Comparison of ENCODE assay signal across 15 mouse cellular contexts in genomic region chr8:86828925-86829324, GRCm38 (mm10). TPM values are rescaled to one million over a fixed set of nuclear protein-coding genes. Genes with fewer than 3 reads are reported as not detected.
DNase-seq lines count a peak whose midpoint lies in the region; ATAC-seq and TF ChIP-seq lines count a peak whose summit lies in the region.
"Had no signal": no experiment of that assay in that cellular context is flagged by ENCODE, and none has a peak within 500 bp of the region (broad histone marks: within the 10 kb centered on the region; RNA-seq: fewer than 3 reads in every experiment).

No protein-coding gene starts in this region.

- no peak overlapping the region for H3K4me3 ChIP-seq in heart, adult 2 months
- no peak overlapping the region for H3K4me3 ChIP-seq in heart, embryonic 12.5 days
- no peak overlapping the region for H3K4me3 ChIP-seq in liver, embryonic 14.5 days (ENCODE audit: insufficient read depth in 1 of 2, low read depth in 2 of 2, low read length in 2 of 2)
- no peak overlapping the region for H3K4me3 ChIP-seq in liver, embryonic 11.5 days (ENCODE audit: low read depth, low read length)
- H3K4me3 ChIP-seq in MEL (ENCODE audit: control insufficient read depth in 1 of 2, insufficient read depth in 1 of 2, low read depth in 2 of 2, low read length in 2 of 2): no peak overlapping the region
- no peak overlapping the region for H3K4me3 ChIP-seq in small intestine, adult 2 months (ENCODE audit: low read depth, low read length)
- no peak overlapping the region for H3K4me3 ChIP-seq in thymus, adult 2 months (ENCODE audit: control insufficient read depth, insufficient read depth, low read length)
- H3K4me3 ChIP-seq: forebrain, embryonic 12.5 days; myocyte had no signal

- H3K79me2 ChIP-seq in heart, adult 2 months (replicated peaks; ENCODE audit: control insufficient read depth, insufficient read depth, low read length): no peaks in the 10 kb centered on the region
- H3K79me2 ChIP-seq in MEL (ENCODE audit: control insufficient read depth, insufficient read depth, low read length, poor library complexity): no peaks in the 10 kb centered on the region

- H3K27ac ChIP-seq in heart, adult 2 months: no peak overlapping the region
- H3K27ac ChIP-seq in heart, embryonic 12.5 days (ENCODE audit: poor library complexity, severe bottlenecking): no peak overlapping the region
- H3K27ac ChIP-seq in liver, embryonic 14.5 days: no peak overlapping the region
- no peak overlapping the region for H3K27ac ChIP-seq in liver, embryonic 11.5 days (ENCODE audit: low read depth, low read length)
- H3K27ac ChIP-seq in MEL (ENCODE audit: control insufficient read depth, low read depth, low read length): no peak overlapping the region
- no peak overlapping the region for H3K27ac ChIP-seq in small intestine, adult 2 months (ENCODE audit: insufficient read depth, low read depth, low read length)
- no peak overlapping the region for H3K27ac ChIP-seq in thymus, adult 2 months (ENCODE audit: control insufficient read depth, insufficient read depth, low read length)
- H3K27ac ChIP-seq: forebrain, embryonic 12.5 days had no signal

- WGBS in heart, adult 2 months: 65% methylated on average over 2 of the region's 2 CpGs
- 50% methylated on average over 2 of the region's 2 CpGs for WGBS in heart, embryonic 12.5 days
- WGBS in liver, embryonic 14.5 days (ENCODE audit: insufficient replicate concordance): 43% methylated on average over 2 of the region's 2 CpGs
- 62% methylated on average over 2 of the region's 2 CpGs for WGBS in liver, embryonic 11.5 days
- 53% methylated on average over 2 of the region's 2 CpGs for WGBS in small intestine, adult 2 months
- 66% methylated on average over 2 of the region's 2 CpGs for WGBS in thymus, adult 2 months

- intact Hi-C loops in heart, adult 2 months (cut with DNase I): no loop called here

- DNase-seq in heart, adult 2 months: no peak
- DNase-seq in liver, embryonic 14.5 days (ENCODE audit: low read depth in 3 of 3, low spot score in 3 of 3): no peak
- no peak for DNase-seq in liver, embryonic 11.5 days (ENCODE audit: low spot score)
- peak; percentile 23 for DNase-seq in MEL (ENCODE audit: low read depth, low spot score)
- no peak for DNase-seq in thymus, adult 2 months
- no peak for DNase-seq in thymus, postnatal 0 days (ENCODE audit: low spot score)
- DNase-seq: cerebellum, adult 9-10 months; gastrocnemius, postnatal 14 days; midbrain, embryonic 14.5 days; right cerebral cortex, postnatal 4 days; thymus, postnatal 4 days had no signal

- H3K36me3 ChIP-seq in heart, adult 2 months (ENCODE audit: control insufficient read depth, insufficient read depth, low read length): no peaks in the 10 kb centered on the region
- H3K36me3 ChIP-seq in heart, embryonic 12.5 days: no peaks in the 10 kb centered on the region
- H3K36me3 ChIP-seq in liver, embryonic 14.5 days (replicated peaks; ENCODE audit: control insufficient read depth, insufficient read depth, low read depth): no peaks in the 10 kb centered on the region
- no peaks in the 10 kb centered on the region for H3K36me3 ChIP-seq in liver, embryonic 11.5 days (ENCODE audit: control insufficient read depth, insufficient read depth, low read length)
- H3K36me3 ChIP-seq in MEL (ENCODE audit: control insufficient read depth in 1 of 2, insufficient read depth in 2 of 2, low read length in 2 of 2): no peaks in the 10 kb centered on the region
- no peaks in the 10 kb centered on the region for H3K36me3 ChIP-seq in small intestine, adult 2 months (ENCODE audit: control insufficient read depth, insufficient read depth, low read length)
- no peaks in the 10 kb centered on the region for H3K36me3 ChIP-seq in thymus, adult 2 months (ENCODE audit: control insufficient read depth, insufficient read depth, low read length)
- H3K36me3 ChIP-seq: forebrain, embryonic 12.5 days had no signal

- no peak for ATAC-seq in heart, embryonic 12.5 days (ENCODE audit: insufficient number of reproducible peaks, low FRiP score)
- no peak for ATAC-seq in liver, embryonic 14.5 days (ENCODE audit: insufficient read depth)
- ATAC-seq in liver, embryonic 11.5 days (replicated peaks; ENCODE audit: low FRiP score): no peak

- H3K4me1 ChIP-seq in heart, adult 2 months (ENCODE audit: control insufficient read depth, insufficient read depth, low read length): no peaks in the 10 kb centered on the region
- no peaks in the 10 kb centered on the region; the same call in 1 of the 2 replicates for H3K4me1 ChIP-seq in heart, embryonic 12.5 days (replicated peaks)
- H3K4me1 ChIP-seq in liver, embryonic 14.5 days (replicated peaks; ENCODE audit: control insufficient read depth in 2 of 2, insufficient read depth in 2 of 2, low read length in 1 of 2): peaks cover 11 to 27% of the 10 kb centered on the region in 2 experiments
- H3K4me1 ChIP-seq in liver, embryonic 11.5 days (replicated peaks; ENCODE audit: control insufficient read depth, insufficient read depth, low read length): no peaks in the 10 kb centered on the region
- H3K4me1 ChIP-seq in MEL (ENCODE audit: control insufficient read depth in 1 of 2, insufficient read depth in 2 of 2, low read length in 2 of 2): no peaks in the 10 kb centered on the region
- 0 out of 2 replicates have a peak, but pooled peaks cover 4% of the 10 kb centered on the region for H3K4me1 ChIP-seq in small intestine, adult 2 months (ENCODE audit: control insufficient read depth, insufficient read depth, insufficient read length, low read length)
- H3K4me1 ChIP-seq in thymus, adult 2 months (replicated peaks; ENCODE audit: control insufficient read depth, insufficient read depth, low read length): no peaks in the 10 kb centered on the region

- no peak overlapping the region for H3K9ac ChIP-seq in heart, adult 2 months (ENCODE audit: low read depth, low read length)
- no peak overlapping the region for H3K9ac ChIP-seq in heart, embryonic 12.5 days
- no peak overlapping the region for H3K9ac ChIP-seq in liver, embryonic 14.5 days (replicated peaks)
- no peak overlapping the region for H3K9ac ChIP-seq in liver, embryonic 11.5 days (ENCODE audit: low read depth, low read length)
- no peak overlapping the region for H3K9ac ChIP-seq in MEL (ENCODE audit: control insufficient read depth, low read depth, low read length, poor library complexity, severe bottlenecking)
- H3K9ac ChIP-seq: forebrain, embryonic 12.5 days had no signal

- H3K9me3 ChIP-seq in heart, embryonic 12.5 days (replicated peaks): 0 out of 2 replicates have a peak, but pooled peaks cover 2% of the 10 kb centered on the region
- H3K9me3 ChIP-seq in liver, embryonic 14.5 days (ENCODE audit: control insufficient read depth, low read length): no peaks in the 10 kb centered on the region
- no peaks in the 10 kb centered on the region for H3K9me3 ChIP-seq in liver, embryonic 11.5 days (ENCODE audit: control insufficient read depth, low read length)
- no peaks in the 10 kb centered on the region for H3K9me3 ChIP-seq in MEL (replicated peaks; ENCODE audit: insufficient read depth, low read length)
- H3K9me3 ChIP-seq: forebrain, embryonic 12.5 days had no signal

- no peak for TF ChIP-seq POLR2A in heart, adult 2 months (IDR thresholded peaks at IDR 0.05; ENCODE audit: insufficient read depth, low read depth, low read length)
- TF ChIP-seq POLR2A in MEL (IDR thresholded peaks at IDR 0.05; ENCODE audit: control insufficient read depth in 1 of 2, insufficient read depth in 1 of 2, low read depth in 1 of 2, low read length in 2 of 2, poor library complexity in 1 of 2): no peak
- no peak for TF ChIP-seq POLR2A in small intestine, adult 2 months (IDR thresholded peaks at IDR 0.05; ENCODE audit: low read depth, low read length)
- TF ChIP-seq POLR2A in thymus, adult 2 months (IDR thresholded peaks at IDR 0.05; ENCODE audit: control insufficient read depth, extremely low read depth, insufficient read depth, low read length, poor library complexity): no peak

- peak; percentile 28 for TF ChIP-seq CTCF in heart, adult 2 months (IDR thresholded peaks at IDR 0.05)
- peak; percentile 28; the same call in 1 of the 2 replicates for TF ChIP-seq CTCF in liver, embryonic 14.5 days (IDR thresholded peaks at IDR 0.05; ENCODE audit: low read depth)
- TF ChIP-seq CTCF in MEL (IDR thresholded peaks at IDR 0.05 in 2 of 3, conservative IDR thresholded peaks at IDR 0.05 in 1 of 3; ENCODE audit: control insufficient read depth in 1 of 3, insufficient read depth in 1 of 3, low read depth in 2 of 3, low read length in 3 of 3, poor library complexity in 1 of 3, severe bottlenecking in 1 of 3): peak in 2 of 3 experiments; percentile 12 to 35; a peak in 3 of 6 replicates
- peak; percentile 16; the same call in 1 of the 2 replicates for TF ChIP-seq CTCF in small intestine, adult 2 months (IDR thresholded peaks at IDR 0.05; ENCODE audit: extremely low read depth, insufficient read length, insufficient replicate concordance, low read depth, low read length)
- TF ChIP-seq CTCF in thymus, adult 2 months (IDR thresholded peaks at IDR 0.05; ENCODE audit: borderline replicate concordance, control insufficient read depth, extremely low read depth, insufficient read depth, low read length, poor library complexity): no peak

- H3K27me3 ChIP-seq in heart, adult 2 months (ENCODE audit: control insufficient read depth, insufficient read depth, low read length): no peaks in the 10 kb centered on the region
- H3K27me3 ChIP-seq in heart, embryonic 12.5 days (replicated peaks): no peaks in the 10 kb centered on the region
- H3K27me3 ChIP-seq in liver, embryonic 14.5 days (ENCODE audit: control insufficient read depth, insufficient read depth, low read length): no peaks in the 10 kb centered on the region
- no peaks in the 10 kb centered on the region for H3K27me3 ChIP-seq in liver, embryonic 11.5 days (replicated peaks; ENCODE audit: control insufficient read depth, insufficient read depth, low read length)
- no peaks in the 10 kb centered on the region for H3K27me3 ChIP-seq in MEL (ENCODE audit: control insufficient read depth in 1 of 2, insufficient read depth in 2 of 2, low read length in 2 of 2)
- no peaks in the 10 kb centered on the region for H3K27me3 ChIP-seq in small intestine, adult 2 months (ENCODE audit: control insufficient read depth, insufficient read depth, low read length)
- H3K27me3 ChIP-seq in thymus, adult 2 months (ENCODE audit: control insufficient read depth, insufficient read depth, low read length): no peaks in the 10 kb centered on the region
- H3K27me3 ChIP-seq: forebrain, embryonic 12.5 days had no signal

- TF ChIP-seq RAD21 in MEL (IDR thresholded peaks at IDR 0.05; ENCODE audit: low read depth, low read length): no peak

- no peak overlapping the region for H3K4me2 ChIP-seq in heart, embryonic 12.5 days
- no peak overlapping the region for H3K4me2 ChIP-seq in liver, embryonic 14.5 days (ENCODE audit: low read depth)
- no peak overlapping the region for H3K4me2 ChIP-seq in liver, embryonic 11.5 days
- H3K4me2 ChIP-seq: forebrain, embryonic 12.5 days had no signal

- TF ChIP-seq EP300 in heart, adult 2 months (IDR thresholded peaks at IDR 0.05; ENCODE audit: insufficient read depth, low read depth, low read length): no peak
- no peak for TF ChIP-seq EP300 in liver, embryonic 14.5 days (IDR thresholded peaks at IDR 0.05; ENCODE audit: low read depth)
- TF ChIP-seq EP300 in MEL (IDR thresholded peaks at IDR 0.05; ENCODE audit: low read depth in 1 of 2, low read length in 2 of 2): no peak

RNA-seq across cellular contexts. Expression of gene N4bp1, which starts 56.1 kb away (rescaled TPM):
- total RNA-seq in heart, adult 2 months (2021): 10 to 100 TPM; 17.1 to 18.1 TPM
- polyA plus RNA-seq in heart, adult 2 months (2012; rRNA removed): 8.9 and 12.7 TPM in 2 replicates
- 8.5 and 9.7 TPM in 2 replicates for polyA plus RNA-seq in heart, embryonic 12.5 days (2016; fragmentation: Nextera tagmentation; extraction: Ambion mirVana)
- 2.7 and 3.1 TPM in 2 replicates for polyA plus RNA-seq in liver, embryonic 14.5 days (2012; rRNA removed)
- 2.1 and 2.8 TPM in 2 replicates for polyA plus RNA-seq in liver, embryonic 14.5 days (2014; fragmentation: Nextera tagmentation; extraction: Ambion mirVana)
- polyA plus RNA-seq in liver, embryonic 11.5 days (2014; fragmentation: Nextera tagmentation; extraction: Ambion mirVana): 6.6 and 7.8 TPM in 2 replicates
- 13.4 and 14.0 TPM in 2 replicates for total RNA-seq in MEL (2012; rRNA removed)
- 10 to 100 TPM in 1 of 2 experiments, not detected in 1; 24.0 TPM for polyA plus RNA-seq in MEL (2012; ENCODE audit: insufficient read depth in 1 of 2, insufficient read length in 2 of 2, low read depth in 1 of 2, low replicate concordance in 2 of 2, missing spikeins in 1 of 2)
- 12.6 and 19.4 TPM in 2 replicates for polyA plus RNA-seq in small intestine, adult 2 months (2012; rRNA removed)
- 17.2 and 17.3 TPM in 2 replicates for polyA plus RNA-seq in thymus, adult 2 months (2012; rRNA removed)
- 4.6 and 5.7 TPM in 2 replicates for polyA plus RNA-seq in thymus, postnatal 0 days (2015; fragmentation: Nextera tagmentation; extraction: Ambion mirVana)
